Mouse (Mus musculus) brain, embryonic 18.5 days (tissue): ENCODE measurements around the gene Cd82.

Source experiments
- DNase-seq: peaks from one replicate; pipeline ENCODE4 v3.0.0-alpha.2; 2012; ENCODE audit warnings: low read depth, low spot score

The Cd82 gene

GRCm38 (mm10) chr2:93462760-93463159 lies at the start of gene Cd82:
Gene Cd82 (minus strand): TSS chr2:93463140.
- DNase-seq: no peak

DNA sequence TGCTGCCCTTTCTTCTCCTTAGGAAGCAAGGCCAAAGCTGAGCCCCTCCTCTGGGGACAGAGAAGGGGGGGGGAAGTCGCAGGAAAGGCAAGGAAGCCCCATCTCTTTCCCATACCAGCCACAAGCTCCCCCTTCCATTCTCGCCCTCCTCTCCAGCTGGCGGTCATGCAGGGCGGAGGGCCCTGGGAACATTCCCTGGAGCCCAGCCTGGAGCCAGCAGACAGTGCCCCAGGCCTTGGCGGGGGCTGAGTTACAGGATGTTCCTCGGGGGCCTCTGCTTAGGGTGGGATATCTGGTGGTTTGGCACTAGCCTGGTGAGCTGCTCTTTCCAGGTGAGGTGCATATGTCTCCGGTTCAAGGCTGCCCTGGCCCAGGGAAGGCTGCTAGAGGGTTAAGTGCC lies 49.2 kb upstream of the Cd82 start:
- DNase-seq: no peak

GRCm38 (mm10) chr2:93510839-93511238 lies 47.9 kb upstream of the Cd82 start:
- DNase-seq: no peak

GRCm38 (mm10) chr2:93509777-93510750 lies 47.1 kb upstream of the Cd82 start:
- DNase-seq: no peak

DNA sequence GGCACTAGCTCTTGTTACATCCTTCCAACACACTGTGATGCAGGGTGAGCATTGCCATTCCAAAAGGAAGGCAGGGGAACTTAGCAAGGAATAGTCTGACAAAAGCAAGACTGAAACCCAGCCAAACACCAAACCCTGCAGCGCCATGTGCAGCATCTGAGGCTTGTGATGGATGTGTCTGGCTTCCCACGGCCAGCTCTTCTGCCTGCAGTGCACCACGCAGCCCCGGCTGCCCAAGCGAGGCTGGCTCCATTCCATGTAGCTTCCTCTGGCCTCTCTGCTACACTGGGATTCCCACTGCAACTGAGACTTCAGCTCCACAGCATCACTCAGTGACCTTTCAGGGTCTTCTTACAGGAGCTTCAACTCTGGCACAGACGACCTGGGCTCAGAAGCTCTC lies 42.2 kb upstream of the Cd82 start:
- DNase-seq: no peak

DNA sequence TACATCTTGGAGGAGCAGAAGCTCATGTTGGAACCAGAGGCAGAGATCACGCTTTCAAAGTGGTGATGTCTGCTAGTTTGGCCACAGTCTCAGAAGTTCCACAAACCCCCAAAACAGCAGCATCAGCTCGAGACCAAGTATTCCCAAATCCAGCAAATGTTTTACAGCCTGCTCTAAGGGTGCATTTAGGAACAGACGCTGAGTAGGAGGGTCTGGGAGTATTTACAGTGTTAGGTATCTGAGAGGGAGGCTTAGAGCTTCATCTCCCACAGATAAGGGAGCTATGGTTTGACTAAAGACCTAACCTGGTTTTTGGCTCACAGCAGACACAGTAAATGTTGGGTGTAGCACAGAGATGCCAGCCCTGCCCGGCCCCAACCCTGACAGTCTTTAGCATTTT lies 40.4 kb upstream of the Cd82 start:
- DNase-seq: no peak

DNA sequence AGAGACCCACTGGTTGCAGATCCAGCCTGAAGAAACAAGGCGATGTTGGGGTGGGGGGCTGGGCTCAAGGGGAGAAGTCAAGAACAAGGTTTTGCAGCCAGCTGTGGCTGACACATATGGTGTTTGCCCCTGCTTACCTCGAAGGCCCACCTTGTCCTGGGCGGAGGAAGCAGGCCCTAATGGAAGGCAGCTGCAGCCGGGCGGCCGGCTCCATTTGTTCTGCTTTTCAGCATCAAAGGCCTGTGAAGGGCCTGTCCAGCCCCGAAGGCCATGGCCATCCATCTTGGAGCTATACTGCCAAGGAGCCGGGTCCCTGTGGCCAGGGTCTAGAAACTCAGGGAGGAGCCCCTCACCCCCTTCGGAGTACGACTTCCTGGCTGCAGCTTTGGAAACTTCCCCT lies 38.4 kb upstream of the Cd82 start:
- DNase-seq: no peak

GRCm38 (mm10) chr2:93497221-93497620 lies 34.3 kb upstream of the Cd82 start:
- no peak for DNase-seq

DNA sequence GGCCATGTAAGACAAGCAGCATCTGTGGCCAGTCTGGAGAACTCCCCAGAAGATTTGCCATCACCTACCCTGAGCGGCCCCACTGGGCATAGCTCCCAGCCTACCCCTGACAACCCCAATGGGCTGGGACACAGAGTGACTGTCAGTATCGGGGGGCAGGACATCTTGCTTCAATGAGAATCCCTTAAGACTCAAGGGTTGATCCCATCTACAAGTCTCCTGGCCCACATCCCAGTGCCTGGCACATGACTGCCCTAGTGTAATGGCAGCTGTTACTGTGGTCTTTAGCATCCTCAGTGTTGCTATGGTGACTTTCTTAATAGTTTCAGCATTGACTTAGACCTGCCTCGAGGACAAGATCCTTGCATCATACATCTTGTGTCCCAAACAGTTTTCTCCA lies 32.2 kb upstream of the Cd82 start:
- DNase-seq: no peak

- no peak for DNase-seq
These were observed 30.6 kb upstream of the Cd82 start for GRCm38 (mm10) chr2:93493541-93493940.

GRCm38 (mm10) chr2:93490516-93490915 lies 27.6 kb upstream of the Cd82 start:
- no peak for DNase-seq

GRCm38 (mm10) chr2:93488911-93489587 lies 26.1 kb upstream of the Cd82 start:
- no peak for DNase-seq

GRCm38 (mm10) chr2:93485459-93485858 lies 22.5 kb upstream of the Cd82 start:
- DNase-seq: no peak

DNA sequence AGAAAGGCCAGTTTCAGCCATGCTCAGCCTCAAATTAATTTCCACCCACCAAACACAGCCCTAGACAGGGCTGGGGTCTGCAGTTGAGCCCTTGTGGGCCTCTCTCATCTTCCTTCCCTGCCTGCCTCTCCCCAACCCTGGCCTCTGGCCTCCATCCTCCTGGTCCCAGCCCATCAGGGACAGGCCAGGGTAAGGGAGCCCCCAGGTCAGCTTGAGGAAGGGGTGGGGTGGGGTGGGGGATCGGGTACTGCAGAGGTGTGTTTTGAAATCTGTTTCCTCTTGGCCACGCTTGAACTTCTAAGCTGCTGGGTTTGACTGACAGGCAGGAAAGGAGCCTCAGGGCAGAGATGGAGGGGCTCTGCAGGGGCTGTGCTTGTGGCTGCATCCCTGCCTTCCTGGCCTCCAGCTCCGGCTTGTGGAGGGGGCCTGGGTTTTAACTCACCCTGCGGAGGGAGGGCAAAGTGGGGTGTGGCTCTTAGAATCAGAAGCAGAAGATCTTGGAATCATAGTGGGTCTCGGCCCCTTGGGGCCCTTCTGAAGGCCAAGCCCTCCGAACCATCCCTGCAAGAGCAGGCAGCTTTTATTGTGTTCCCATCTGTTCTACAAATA lies 19.2 kb upstream of the Cd82 start:
- DNase-seq: no peak

GRCm38 (mm10) chr2:93478744-93479143 lies 15.8 kb upstream of the Cd82 start:
- DNase-seq: no peak

- DNase-seq: no peak
These were observed 14.6 kb upstream of the Cd82 start for GRCm38 (mm10) chr2:93477519-93477918.

GRCm38 (mm10) chr2:93476487-93476886 lies 13.5 kb upstream of the Cd82 start:
- no peak for DNase-seq

GRCm38 (mm10) chr2:93475040-93475439 lies 12.1 kb upstream of the Cd82 start:
- peak; percentile 78 for DNase-seq

DNA sequence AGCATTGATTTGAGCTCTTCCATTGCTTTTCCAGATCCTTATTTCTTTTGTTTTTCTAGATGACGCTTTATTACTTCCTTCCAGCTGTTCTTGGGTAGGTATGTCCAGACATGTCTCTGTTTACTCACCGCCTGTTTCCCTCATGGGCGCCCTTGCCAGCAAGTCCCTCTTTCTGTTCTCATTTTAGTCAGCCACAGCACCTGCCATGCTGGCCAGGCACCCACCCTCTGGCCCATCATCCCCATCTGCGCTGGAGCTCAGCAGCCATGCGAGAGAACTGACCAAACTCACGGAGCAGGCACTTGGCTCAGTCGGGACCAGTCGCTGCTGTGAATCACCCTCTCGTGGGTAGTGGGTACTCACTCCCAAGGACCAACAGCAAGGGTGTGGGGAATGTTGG lies 11.0 kb upstream of the Cd82 start:
- no peak for DNase-seq

DNA sequence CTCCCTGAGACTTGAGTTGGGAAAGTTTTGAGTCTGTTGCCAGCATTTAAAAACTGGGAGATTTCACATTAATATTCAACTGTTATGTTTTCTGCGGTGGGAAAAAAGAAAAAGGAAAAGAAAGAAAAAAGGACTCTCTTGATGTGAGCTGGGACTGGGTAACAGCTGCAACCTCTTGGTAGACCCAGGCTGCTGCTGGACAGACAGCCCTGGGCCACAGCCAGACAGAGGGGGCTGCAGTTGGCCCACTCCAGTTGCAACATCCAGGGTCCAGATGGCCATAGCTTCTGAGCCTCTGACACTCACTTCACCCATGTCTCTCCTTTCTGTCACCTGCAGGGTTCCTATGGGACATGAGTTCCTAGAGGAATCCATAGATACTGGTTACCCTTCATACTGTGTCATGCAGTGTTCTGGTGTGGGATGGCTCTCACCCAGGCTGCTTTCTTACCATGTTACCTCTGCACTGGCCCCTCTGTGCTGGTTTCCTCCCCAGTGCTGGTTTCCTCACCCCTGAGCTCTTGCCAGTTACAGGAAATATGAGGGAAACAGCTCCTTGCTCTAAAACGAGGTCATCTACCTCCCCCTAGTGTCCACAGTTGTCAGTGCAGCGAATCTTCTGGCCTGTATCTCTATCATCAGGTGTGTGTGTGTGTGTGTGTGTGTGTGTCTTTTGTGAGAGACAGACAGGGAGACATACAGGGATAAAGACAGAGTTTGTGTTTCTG lies 8.1 kb upstream of the Cd82 start:
- peak; percentile 51 for DNase-seq

DNA sequence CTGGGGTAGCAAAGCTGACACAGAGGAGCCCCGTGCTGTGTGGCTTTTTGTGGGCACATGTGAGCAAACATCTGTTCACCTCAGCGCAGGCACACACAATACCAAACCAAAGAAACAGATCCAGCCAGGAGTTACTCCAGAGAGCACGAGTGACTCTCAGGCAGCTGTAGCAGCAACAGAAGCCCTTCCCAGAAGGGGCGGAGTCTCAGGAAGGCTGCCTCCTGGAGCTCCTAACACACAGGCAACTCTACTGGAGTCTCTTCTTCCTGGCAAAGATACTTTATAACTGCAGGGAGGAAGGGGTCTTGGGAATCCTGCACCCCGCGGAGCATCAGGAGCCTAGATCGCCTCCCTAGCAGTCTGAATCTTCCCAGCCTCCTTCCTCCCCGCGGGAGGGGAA lies 7.2 kb upstream of the Cd82 start:
- DNase-seq: no peak

DNA sequence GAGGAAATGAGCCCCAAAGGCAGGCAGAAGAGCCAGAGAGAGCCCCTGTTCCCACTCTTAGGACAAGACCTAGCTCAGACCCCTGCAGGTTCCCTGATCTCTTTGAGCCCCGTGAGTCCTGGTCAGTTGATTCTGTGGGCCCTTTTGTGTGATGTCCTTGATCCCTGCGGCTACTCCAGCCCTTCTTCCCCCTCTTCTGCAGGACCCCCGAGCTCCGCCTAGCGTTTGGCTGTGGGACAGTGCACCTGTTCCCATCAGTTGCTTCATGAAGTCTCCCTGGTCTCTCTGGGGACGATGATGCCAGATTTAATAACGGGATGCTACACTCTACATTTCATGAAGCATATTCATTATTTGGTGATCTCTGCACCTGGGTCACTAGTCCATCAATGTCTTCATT lies 6.2 kb upstream of the Cd82 start:
- DNase-seq: no peak
